Mouse (Mus musculus) mesoderm, embryonic 11.5 days (tissue): ENCODE data around the gene Unc13b.

Experiments
- DNase-seq: peaks from one replicate; pipeline ENCODE4 v3.0.0-alpha.2; 2012; ENCODE audit warnings: low read depth, low spot score

Unc13b gene

DNA sequence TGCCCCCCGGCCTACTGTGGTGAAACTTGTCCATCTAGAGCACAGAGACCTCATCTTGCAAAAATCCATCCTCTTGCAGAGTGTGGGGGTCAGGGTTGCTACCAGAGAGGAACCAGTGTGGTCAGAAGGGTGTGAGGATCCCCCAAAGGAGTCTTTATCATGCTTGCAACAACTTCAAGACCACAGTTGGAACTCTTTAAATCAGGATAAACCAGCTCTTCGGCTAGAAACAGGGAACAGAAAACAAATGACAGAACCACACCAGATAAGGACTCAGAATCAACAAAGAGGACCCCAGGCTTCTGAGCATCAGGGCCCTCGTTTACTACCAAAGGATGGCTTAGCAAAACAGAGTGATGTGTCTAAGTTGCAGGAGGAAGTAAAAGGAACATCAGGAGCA lies 157.7 kb downstream of the Unc13b start:
- no peak for DNase-seq

GRCm38 (mm10) chr4:43217997-43218396 lies 159.2 kb downstream of the Unc13b start:
- no peak for DNase-seq

DNA sequence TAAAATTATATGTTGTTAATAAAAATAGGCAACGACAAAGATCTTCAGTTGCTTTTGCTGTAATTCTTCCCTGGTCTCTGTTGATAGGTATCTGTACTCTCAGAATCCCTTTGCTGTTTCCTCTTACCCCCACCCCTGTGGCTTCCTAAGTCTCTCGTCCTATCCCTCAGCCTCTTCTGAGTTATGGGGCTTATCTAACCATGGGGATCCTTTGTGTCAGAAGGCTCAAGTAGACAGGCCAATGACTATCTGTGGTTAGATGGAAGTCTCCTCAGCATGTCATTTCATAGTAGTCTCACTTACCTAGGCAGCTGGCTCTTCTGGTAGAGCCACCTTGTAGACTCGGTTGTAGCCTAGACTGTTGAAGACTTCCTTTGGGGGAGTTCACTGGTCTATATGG lies 173.1 kb downstream of the Unc13b start:
- DNase-seq = no peak

- DNase-seq = no peak
Measured at GRCm38 (mm10) chr4:43232985-43233384, 174.2 kb downstream of the Unc13b start.

- DNase-seq = no peak
Measured at GRCm38 (mm10) chr4:43233489-43233888, 174.7 kb downstream of the Unc13b start.

DNA sequence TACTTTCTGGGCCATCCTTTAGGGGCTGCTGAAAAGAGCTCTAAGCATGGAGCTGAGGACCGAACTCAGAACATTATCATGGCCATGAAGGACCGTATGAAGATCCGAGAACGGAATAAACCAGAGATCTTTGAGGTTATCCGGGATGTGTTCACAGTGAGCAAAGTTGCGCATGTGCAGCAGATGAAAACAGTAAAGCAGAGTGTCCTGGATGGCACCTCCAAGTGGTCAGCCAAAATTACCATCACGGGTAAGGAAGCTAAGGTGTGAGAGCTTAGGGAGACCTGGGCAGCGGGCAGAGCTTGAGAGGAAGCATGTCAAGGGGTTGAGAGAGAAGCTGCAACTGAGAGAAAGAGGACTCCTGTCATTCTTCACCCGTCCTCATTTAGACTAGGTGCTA lies 178.1 kb downstream of the Unc13b start:
- DNase-seq = no peak

GRCm38 (mm10) chr4:43240716-43241115 lies 182.0 kb downstream of the Unc13b start:
- DNase-seq = no peak

DNA sequence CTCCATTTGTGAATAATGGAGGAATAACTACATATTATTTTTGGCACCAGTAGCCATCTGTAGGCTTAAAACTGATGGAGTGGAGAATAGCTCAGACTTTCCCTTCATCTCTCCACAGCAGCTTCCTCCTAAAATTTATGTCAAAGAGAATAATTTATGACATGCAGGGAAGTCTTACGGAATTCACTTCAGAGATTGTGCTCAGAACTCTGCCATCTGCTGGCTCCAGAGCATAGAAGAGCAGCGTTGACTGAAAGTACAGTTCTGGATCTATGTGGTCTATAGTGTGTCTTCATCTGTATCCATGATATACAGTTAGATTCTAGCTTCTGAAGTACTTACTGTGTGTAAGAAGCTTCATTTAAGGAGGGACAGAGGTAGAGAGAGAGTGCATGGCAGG lies 185.3 kb downstream of the Unc13b start:
- peak; percentile 49 for DNase-seq

- DNase-seq = no peak
Measured at GRCm38 (mm10) chr4:43245776-43246175, 187.0 kb downstream of the Unc13b start.

- DNase-seq = no peak
Measured at GRCm38 (mm10) chr4:43248026-43248425, 189.3 kb downstream of the Unc13b start.

GRCm38 (mm10) chr4:43248909-43249308 lies 190.2 kb downstream of the Unc13b start:
- no peak for DNase-seq

- DNase-seq = no peak
Measured at GRCm38 (mm10) chr4:43251269-43251668, 192.5 kb downstream of the Unc13b start.

GRCm38 (mm10) chr4:43257040-43257439 lies 198.3 kb downstream of the Unc13b start:
- no peak for DNase-seq

DNA sequence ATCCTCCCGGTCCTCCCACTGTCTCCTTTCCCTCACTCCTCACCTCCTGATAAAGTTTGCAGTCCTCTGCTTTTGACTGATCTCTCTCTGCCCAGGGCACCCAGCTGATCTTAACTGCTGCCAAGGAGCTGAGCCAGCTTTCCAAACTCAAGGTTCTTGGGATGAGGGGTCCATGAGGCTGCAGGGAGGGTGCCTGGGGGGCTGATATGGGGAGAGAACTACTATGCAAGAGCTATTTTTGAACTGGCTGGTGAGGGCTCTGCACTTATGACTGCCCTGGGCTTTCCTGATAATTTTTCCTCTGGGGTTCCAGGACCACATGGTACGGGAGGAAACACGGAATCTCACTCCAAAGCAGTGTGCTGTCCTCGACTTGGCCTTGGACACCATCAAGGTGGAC lies 199.8 kb downstream of the Unc13b start:
- DNase-seq = no peak

GRCm38 (mm10) chr4:43259435-43259834 lies 200.7 kb downstream of the Unc13b start:
- no peak for DNase-seq

- no peak for DNase-seq
Measured at GRCm38 (mm10) chr4:43260096-43260495, 201.3 kb downstream of the Unc13b start.

GRCm38 (mm10) chr4:43262821-43263220 lies 204.1 kb downstream of the Unc13b start:
- DNase-seq = no peak

DNA sequence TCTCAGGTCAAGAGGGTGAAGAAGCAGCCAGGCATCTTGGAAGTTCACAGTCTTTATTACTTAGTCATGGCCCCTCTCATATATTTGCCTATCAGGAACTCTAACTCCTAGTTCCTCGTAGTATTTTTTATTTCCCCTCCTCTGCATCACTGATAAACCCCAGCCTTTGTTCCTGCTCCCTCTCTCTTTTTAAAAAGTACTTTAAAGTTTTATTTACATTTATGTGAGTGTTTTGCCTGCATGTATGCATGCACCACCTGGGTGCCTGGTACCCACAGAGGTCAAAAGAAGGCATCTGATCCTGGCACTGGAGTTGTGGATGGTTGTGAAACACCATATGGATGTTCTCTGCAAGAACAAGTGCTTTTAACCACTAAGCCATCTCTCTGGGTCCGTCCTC lies 207.4 kb downstream of the Unc13b start:
- DNase-seq = no peak

GRCm38 (mm10) chr4:43266623-43267322 lies 208.0 kb downstream of the Unc13b start, which contains the start of gene Atp8b5:
Atp8b5 (plus strand) TSS chr4:43267159.
- DNase-seq = peak; percentile 79

DNA sequence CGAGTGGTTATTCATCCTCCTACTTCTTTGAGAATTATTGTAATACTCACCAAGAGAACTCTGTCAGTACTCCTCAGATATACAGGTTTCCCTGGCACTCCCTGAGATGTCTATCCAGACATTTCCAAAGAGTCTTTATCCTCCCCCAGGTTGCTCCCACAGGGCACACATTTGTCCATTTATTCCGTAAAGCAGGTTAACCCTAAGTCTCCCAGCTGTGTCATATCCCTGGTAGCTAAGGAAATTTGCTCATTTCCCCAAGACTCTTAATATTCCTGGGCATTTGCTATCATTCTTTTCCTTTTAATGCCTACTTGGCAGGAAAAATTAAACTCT lies 208.5 kb downstream of the Unc13b start:
- DNase-seq = no peak

DNA sequence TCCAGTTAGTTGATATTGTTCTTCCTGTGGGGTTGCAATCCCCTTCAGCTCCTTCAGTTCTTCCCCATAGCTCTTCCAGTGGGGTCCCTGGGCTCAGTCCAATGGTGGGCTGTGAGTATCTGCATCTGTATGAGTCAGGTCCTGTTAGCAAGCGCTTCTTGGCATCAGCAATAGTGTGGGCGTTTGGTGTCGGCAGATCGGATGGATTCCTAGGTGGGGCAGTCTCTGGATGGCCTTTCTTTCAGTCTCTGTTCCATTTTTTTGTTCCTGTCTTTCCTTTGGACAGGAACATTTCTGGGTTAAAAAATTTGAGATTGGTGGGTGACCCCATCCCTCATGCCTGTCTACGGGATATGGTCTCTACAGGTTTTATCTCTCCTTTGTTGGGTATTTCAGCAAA lies 226.7 kb downstream of the Unc13b start:
- DNase-seq = no peak

GRCm38 (mm10) chr4:43287305-43287704 lies 228.6 kb downstream of the Unc13b start:
- DNase-seq = no peak

- peak; percentile 52 for DNase-seq
Measured at GRCm38 (mm10) chr4:43294001-43294400, 235.2 kb downstream of the Unc13b start.
